Mouse (Mus musculus): ENCODE data around the gene Kmt5c.
A peak's percentile ranks its signal among the peaks of the same experiment; 100 is the strongest.

The Kmt5c gene

DNA sequence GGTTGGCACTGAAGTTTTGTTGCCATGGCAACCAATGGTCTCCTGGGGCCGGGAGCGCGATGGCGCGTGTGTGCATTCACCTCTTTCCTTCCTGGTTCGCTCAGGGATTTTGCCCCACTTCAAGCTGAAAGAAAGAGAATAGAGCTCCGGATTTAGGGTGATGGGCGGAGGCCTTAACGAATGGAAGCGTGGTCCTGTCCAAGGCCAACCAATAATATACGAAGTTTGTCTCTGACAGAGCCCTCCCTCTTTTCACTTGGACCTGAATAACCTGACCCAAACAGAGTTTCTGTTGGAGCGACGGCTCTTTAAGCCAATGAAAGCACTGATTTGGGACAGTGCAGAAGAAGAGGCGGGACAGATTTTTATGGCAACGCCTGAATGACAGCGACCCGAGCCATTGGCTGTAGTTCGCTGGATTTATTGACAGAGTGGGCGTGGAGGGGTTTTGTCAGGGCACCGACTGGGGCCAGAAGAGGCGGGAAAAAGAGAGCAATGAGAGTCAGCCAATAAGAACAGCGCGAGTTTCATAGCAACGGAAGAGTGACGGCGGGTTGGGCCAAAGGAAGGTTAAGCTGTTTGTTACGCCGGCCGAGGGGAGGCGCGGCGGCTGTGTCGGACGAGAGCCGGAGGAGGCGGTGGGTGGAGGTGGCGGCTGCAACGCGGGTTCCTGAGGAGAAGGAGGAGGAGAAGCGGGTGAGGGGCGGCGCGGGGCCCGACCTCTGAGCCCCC, at the start of gene Kmt5c:
TSS of gene Kmt5c (plus strand) at position 572 of the 732 bp plus-strand sequence.
- peak; percentile 99 for DNase-seq (ENCODE audit: low spot score)

DNA sequence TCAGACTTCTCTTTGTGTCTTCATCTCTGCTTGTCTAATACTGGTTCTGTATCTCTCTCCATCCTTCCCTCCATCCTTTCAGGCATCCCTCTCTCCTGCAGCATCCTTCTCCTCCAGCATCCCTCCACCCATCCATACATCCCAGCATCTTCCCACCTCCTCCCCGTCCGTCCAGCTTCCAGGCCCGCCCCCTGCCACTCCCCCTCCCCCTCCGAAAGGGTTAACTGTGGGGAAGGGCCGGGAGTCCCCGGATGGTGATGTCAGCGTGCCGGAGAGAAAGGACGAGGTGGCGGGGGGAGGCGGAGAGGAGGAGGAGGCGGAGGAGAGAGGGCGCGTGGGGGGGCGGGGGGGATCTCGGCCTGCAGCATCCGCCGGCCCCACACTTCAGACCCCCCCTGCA, 49.5 kb upstream of the Kmt5c start, which contains the start of gene Brsk1:
TSS of gene Brsk1 (plus strand) at position 218 of the 400 bp plus-strand sequence.
- peak; percentile 82 for DNase-seq (ENCODE audit: low spot score)

DNA sequence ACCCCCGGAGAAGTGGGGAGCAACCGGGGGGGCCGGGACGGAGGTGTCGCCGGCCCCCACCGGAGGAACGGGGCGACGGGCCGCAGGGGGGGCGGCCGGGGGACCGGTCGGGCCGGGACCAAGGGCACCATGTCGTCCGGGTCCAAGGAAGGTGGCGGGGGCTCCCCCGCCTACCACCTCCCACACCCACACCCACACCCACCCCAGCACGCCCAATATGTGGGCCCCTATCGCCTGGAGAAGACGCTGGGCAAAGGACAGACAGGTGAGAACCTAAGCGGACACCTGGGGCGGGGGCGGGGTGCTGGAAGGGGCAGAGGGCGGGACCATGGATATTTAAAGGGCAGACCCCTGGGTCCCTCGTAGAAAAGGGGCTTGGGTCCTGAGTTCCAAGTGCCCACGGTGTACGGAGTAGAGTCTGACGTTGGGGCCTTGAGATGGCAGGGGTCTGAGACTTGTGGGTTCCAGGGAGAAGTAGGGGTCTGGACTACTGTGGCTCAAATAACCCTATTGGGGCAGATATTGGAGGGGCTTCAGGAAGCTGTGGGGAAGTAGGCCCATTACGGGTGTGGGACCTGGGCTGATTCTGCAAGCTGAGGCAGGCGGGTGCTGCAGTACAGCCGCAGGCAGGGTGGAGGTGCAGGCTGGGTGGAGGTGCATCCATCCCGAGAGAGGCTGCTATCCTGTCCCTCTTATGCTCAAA, 48.8 kb upstream of the Kmt5c start:
- DNase-seq (ENCODE audit: low spot score), result no peak

DNA sequence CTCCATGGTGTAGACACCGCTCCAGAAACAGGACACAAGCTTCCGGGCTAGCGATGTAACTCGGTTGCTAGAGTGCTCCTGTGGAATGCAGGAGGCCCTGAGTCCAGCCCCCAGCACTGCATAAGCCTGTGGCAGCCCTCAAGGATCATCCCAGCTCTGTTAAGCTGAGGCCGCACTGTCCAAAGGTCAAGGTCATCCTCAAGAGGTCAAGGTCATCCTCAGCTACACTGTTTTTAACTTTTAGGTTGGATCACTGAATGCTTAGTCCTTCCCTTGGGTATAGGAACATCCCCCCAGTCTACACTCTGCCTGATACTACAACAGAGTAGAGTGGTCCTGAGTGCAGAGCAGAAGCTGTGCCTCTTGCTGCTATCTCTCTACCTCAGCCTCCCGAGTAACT, 46.9 kb upstream of the Kmt5c start:
- DNase-seq (ENCODE audit: low spot score), result no peak

DNA sequence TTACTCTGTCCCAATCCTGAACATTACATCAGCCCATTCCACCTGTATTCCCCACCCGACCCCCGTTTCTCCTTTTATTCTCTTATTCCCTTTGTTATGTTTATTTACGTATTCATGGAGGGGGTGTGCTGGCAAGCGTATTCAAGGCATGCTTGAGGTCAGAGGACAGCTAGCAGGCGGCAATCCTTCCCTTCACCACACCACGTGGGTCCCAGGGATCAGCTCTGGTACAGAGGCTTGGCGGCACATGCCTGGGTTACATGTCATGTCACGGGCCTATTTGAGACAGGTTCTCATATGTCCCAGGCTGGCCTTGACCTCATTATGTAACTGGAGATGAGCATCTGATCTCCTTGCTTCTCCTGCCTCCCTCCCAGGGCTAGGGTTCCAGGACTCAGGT, 37.6 kb upstream of the Kmt5c start:
- DNase-seq (ENCODE audit: low spot score), result no peak

DNA sequence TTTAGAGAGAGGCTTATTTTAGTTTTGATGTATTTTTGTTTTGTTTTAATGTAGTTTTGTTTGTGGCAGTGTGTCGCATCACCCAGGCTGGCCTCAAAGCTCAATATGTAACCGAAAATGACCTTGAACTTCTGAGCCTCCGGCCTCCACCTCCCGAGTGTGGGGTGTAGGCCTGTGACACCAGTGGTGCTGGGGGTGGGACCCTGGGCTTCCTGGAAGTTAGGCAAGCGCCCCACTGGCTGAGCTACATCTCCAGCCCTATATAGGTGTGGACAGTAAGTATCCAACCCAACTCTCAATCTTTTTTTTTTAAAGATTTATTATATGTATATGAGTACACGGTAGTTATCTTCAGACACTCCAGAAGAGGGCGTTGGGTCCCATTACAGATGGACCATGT, 36.7 kb upstream of the Kmt5c start:
- DNase-seq (ENCODE audit: low spot score), result no peak

DNA sequence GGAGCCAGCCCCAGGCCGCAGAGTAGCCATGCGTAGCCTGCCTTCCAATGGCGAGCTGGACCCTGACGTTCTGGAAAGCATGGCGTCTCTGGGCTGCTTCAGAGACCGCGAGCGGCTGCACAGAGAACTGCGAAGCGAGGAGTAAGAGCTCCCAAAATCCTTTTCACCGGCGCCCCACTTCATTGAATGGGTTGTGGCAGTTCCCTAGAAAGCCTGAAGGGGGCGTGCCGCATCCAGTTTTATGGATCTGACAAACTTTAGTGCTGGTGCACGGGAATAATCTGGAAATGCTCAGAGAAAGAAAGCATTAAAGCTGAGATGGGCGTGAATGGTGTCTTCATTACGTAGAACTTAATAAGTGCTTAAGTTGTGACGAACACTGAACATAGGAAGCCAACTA, 34.8 kb upstream of the Kmt5c start:
- DNase-seq (ENCODE audit: low spot score), result peak; percentile 54

DNA sequence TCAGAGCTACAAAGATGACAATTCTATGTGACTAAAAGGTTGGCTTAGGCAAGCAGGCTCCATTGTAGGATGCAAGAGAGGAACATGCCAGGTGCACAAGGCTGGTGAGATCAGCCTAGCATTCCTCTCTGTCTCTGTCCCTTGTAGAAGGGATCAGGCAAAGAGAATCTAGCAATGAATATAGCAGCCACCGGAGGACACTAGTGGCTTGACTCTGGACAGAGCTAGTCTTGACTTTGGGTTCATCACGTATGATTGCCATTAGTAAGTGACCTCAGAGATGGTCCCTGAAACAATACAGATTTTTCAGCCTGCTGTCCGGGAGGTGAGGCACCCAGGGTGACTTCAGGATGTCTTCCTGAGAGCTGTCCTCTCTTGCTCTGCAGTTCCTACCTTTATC, 27.3 kb upstream of the Kmt5c start:
- no peak for DNase-seq (ENCODE audit: low spot score)

DNA sequence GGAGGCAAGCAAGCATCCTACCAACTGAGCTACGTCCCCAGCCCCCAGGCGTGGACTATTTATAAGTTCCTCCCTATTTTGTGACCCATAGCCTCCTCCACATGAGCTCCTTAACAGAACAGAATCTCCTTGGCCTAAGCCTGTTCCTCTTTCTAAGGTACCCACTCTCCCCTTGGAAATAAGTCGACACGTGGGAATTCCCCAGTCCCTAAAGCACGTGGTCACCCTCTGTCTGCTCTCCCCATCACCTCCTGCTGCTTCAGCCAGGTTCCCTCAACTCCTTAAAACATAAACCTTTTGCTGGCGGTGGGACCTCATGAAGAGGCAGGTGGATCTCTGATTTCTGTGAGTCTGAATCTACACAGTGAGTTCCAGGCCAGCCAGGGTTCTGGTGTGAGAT, 23.0 kb upstream of the Kmt5c start:
- DNase-seq (ENCODE audit: low spot score), result no peak

DNA sequence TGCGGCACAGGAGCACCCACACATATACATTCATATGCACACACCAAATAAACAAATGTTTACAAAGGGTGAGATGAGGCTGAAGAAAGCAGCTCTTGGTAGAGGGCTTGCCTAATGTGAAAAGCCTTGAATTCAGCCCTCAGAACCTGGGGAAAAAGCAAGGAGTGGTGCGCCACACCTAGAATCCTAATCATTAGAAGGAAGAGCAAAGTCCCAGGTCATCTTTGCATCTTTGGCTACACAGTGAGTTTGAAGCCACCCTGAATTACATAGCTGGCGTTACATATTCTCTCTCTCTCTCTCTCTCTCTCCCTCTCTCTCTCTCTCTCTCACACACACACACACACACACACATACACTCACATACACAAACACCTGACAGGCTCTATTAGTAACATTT, 20.6 kb upstream of the Kmt5c start:
- DNase-seq (ENCODE audit: low spot score), result no peak

DNA sequence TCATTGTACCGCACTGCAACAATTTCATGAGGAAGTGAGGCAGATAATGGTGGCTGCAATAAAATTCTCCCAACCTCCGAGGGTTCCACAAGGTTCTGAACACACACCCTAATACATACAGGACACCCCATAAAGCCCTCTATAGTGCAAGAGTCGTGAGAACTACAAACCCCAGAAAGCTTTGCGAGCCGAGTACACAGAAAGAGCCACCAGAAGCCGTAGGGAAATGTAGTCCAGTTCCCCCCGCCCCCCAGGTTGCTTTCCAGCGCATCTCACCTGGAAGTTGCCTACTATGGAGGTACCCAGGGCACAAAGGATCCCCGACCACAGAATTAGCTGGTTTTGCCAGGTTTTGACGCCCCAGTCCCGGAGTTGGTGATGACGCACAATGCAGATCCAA, 16.4 kb upstream of the Kmt5c start:
- peak; percentile 52 for DNase-seq (ENCODE audit: low spot score)

DNA sequence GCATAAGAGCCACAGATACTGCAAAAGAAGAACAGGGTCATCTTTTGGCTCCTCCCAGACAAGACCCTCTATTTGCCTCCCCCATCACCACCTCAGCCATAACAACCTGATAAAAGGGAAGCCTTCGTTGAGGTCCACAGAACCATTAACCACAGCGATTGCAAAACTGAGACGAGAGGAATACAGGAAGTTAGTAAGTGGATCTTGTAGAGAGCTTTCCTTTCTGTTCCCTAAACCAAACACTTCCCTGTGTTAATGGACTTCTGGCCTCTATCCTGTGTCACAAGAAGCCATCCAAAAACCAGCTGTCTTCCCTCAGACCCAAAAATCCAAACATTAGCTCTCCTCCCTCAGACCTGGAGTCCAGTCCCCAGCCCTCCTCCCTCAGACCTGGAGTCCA, 15.6 kb upstream of the Kmt5c start:
- DNase-seq (ENCODE audit: low spot score), result no peak

DNA sequence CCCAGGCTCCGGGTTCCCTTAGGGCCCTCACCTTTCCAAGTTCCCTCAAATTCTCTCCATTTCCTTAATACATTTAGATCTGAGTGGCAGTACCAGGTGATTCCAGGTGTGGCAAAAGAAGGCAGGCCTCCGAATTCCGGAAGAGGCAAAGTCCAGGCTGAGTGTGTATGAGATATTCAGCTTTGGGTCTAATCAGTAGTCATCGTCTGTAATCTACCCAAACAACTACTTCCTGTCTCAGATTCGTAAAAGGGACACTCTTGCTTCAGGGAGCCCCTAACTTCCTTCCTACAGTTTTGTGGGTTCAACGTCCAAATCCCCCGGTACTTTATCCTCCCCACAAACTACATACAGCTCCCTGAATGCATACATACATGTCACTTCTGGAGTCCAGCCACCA, 14.7 kb upstream of the Kmt5c start, which contains the start of gene Tmem150b:
TSS of gene Tmem150b (minus strand) at position 81 of the 400 bp plus-strand sequence.
- DNase-seq (ENCODE audit: low spot score), result no peak

DNA sequence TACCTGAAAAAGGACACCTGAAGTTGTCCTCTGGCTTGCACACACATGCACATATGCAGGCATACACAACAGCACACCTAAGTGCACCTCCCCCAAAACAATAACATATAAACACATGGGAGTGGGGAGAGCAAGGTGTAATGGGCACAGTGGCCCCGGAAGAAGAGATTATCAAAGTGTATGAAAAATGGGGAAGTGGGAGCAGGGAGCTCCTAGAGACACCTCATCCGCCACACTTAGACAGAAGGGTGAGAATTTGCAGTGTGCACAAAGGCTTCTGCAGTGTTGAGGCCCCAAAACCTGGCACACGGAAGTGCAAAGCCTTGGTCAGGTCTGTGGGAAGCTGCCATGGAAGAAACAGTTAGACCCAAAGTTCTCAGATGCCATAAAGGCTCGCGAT, 8.8 kb upstream of the Kmt5c start:
- no peak for DNase-seq (ENCODE audit: low spot score)

DNA sequence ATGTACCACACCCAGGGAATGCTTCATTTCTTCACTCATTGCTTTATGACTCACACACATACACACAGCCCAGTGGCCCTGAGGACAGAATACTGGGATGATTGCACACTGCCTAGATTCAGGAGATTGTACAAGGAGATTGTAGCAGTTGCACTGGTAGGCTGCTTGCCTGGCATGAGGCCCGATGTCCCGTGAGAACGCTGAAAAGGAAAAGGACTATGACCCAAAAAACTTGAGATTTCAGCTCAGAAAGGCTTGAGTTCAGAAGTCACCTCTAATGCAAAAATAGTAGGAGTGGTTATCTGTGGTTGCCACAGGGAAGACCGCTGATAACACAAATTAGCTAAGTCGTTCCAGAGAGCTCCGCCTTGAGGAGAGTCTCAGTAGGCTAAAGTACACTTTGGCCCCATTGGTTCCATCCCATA, 6.9 kb upstream of the Kmt5c start:
- DNase-seq (ENCODE audit: low spot score), result no peak

DNA sequence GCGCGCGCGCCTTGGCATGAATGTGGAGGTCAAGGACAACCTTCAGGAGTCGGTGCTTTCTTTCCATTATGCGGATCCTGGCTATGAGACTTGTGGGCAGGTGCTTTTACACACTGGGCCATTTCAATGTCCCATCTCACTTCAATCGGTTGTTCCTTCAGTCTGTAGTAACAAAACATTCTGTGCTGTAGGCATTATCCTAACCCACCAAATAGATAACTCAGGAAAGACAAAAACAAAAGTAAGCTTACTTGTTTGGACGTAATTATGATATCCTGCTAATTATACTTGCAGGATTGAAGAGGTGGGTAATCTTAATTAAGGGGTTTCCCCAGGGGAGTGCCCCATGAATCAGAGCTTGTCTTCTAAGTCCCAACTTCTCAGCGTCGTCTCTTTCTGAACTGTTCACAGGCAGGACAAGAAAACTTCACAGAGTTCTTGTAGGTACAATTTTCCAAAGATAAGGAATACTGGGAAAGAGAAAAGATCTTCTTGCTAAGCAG, 823 bp upstream of the Kmt5c start:
- DNase-seq (ENCODE audit: low spot score), result no peak

DNA sequence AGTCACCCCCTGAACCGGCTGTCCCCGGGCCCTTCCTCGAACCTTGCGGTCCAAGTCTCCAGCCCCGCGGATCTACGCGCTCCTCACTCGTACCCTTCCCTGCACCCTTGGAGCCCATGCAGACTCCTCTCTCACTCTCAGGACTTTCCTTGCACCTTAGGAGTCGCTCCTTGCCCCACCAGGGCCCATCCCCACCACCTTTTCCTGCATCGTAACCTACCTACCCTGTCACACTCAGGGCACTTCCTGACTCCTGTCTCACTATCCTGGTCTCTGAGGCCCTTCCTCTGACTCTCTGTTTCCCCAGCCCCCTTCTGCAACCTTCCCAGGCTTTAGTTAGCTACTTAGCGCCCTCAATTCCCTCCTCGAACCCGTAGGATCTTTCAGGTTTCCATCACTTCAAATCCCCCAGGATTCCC, 403 bp downstream of the Kmt5c start:
- no peak for DNase-seq (ENCODE audit: low spot score)

DNA sequence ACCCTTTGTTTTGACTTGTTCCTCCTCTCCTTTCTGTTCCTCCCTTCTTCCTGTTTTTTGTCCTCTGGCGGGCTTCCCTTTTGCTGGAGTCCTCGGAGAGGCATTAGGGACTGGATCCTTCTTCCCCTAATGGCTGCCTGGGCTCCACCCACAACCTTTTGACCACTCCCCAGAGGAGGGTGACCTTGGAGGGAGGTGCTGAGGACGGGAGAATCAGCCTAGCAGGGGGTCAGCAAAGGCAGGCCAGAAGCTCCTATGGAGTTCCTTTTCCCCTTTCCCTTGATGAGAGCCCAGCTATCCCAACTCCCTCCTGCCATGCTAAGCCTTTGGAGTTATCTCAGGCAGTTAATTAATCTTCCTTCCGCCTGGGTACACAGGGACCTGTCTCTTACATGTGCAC, 1.2 kb downstream of the Kmt5c start:
- peak; percentile 28 for DNase-seq (ENCODE audit: low spot score)

DNA sequence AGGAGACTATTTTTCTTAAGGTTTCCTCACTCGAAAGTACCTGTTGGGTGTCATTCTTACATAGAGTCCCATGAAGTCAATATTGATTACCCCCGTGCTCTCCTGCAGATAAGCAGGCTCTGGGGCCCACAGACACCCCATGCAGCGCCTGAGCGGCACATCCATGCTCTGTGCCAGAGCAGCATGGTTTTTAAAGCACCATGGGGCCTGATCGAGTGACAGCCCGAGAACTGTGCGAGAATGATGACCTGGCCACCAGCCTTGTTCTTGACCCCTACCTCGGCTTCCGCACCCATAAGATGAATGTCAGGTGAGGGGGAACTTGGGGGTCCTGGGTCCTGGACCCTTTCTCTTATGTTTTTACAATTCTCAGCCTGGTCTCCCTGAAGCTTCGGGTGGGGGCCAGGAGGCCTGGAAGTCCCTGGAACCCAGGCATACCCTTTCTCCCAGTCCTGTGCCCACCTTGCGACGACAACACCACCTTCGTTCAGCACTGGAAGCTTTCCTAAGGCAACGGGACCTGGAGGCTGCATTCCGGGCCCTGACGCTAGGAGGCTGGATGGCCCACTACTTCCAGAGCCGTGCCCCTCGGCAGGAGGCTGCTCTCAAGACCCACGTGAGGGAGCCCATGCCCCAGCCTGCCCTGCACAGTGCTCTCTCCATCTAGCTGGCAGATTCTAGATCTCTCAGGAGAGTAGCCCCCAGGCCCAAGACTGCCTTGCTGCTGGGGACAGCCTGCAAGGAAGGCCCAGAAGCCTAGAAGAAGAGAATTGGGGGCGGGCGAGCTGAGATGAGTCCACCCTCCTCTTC, 2.0 kb downstream of the Kmt5c start:
- DNase-seq (ENCODE audit: low spot score), result no peak

DNA sequence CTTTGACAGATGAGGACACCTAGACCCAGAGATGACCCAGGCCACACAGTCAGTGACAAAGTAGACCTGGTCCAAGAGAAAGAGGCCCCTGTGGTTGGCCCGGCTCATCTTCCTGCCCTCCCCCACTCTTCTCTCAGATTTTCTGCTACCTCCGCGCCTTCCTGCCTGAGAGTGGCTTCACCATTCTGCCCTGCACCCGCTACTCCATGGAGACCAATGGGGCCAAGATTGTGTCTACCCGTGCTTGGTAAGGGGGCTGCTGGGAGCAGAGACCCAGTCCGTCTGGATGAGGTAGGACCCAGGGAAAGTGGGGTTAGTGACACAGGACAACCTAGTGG, 2.5 kb downstream of the Kmt5c start:
- no peak for DNase-seq (ENCODE audit: low spot score)

DNA sequence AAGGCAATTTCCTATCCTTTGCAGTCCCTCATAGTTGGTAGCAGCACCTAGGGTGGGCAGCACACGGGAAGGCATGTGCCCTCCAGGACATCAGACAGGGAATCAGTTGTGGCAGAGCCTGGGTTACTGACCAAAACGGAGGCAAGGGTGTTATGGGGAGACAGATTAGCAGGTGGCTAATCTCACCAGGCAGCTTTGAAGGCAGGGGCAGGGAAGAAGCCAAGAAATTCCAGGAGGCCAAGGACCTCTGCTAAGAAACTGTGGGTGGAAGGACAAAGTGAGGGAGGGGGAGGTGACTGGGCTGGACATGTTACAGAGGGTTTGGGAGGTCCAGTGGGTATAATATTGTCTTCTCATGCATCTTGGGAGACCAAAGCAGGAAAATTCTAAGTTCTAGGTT, 3.4 kb downstream of the Kmt5c start:
- no peak for DNase-seq (ENCODE audit: low spot score)

DNA sequence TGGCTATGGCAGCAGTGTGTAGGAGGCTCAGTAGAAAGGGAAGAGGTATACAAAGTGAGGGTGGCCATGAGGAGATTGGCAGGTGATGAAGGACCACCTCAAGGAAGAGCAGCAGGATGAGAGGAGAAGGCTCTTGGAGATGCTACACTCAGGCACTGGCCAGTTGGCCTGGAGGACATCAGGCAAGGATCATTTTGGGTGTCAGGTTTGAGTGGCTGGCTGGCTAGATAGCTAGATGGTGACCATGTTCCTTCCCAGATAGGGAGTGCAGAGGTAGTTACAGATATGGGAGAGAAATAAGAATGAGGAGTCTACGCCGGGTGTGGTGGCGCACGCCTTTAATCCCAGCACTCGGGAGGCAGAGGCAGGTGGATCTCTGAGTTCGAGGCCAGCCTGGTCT, 5.0 kb downstream of the Kmt5c start:
- no peak for DNase-seq (ENCODE audit: low spot score)

All from layer of hippocampus, adult 11-12 months (tissue).